Mouse (Mus musculus) liver, embryonic 13.5 days (tissue): ENCODE results near the gene Fgfrl1. TPM values are rescaled to one million over a fixed set of nuclear protein-coding genes. Genes with fewer than 3 reads are reported as not detected.
A peak's percentile ranks its signal among the peaks of the same experiment; 100 is the strongest.

Experiments
- ATAC-seq: fragments of 200-750 bp; cut with Nextera tagmentation; 2 replicates; pipeline ENCODE4 v1.8.0; 2017; ENCODE audit warnings: low read depth, mild to moderate bottlenecking, moderate number of reproducible peaks, moderate library complexity
- DNase-seq: peaks from one replicate; pipeline ENCODE4 v3.0.0; 2022
- H3K27ac ChIP-seq: fragments of 300-500 bp; sonication (generic); 2 replicates; pipeline ENCODE4 v1.5.1; 2015; ENCODE audit warnings: moderate library complexity, mild to moderate bottlenecking, inconsistent platforms
- H3K27me3 ChIP-seq: fragments of 300-500 bp; sonication (generic); 2 replicates; pipeline ENCODE4 v1.6.1; 2015; ENCODE audit warnings: mild to moderate bottlenecking, inconsistent platforms
- H3K36me3 ChIP-seq: fragments of 300-500 bp; sonication (generic); 2 replicates; pipeline ENCODE4 v1.6.1; 2015; ENCODE audit warnings: mild to moderate bottlenecking, inconsistent platforms
- H3K4me1 ChIP-seq: fragments of 300-500 bp; sonication (generic); replicated peaks from 2 replicates; pipeline ENCODE4 v1.6.1; 2015; ENCODE audit warnings: inconsistent platforms
- H3K4me2 ChIP-seq: fragments of 300-500 bp; sonication (generic); 2 replicates; pipeline ENCODE4 v1.6.1; 2015; ENCODE audit warnings: inconsistent platforms, mild to moderate bottlenecking, moderate library complexity
- H3K4me3 ChIP-seq: fragments of 300-500 bp; sonication (generic); replicated peaks from 2 replicates; pipeline ENCODE4 v1.5.1; 2015; ENCODE audit warnings: mild to moderate bottlenecking, inconsistent platforms
- H3K9ac ChIP-seq: fragments of 300-500 bp; sonication (generic); 2 replicates; pipeline ENCODE4 v1.6.1; 2015; ENCODE audit warnings: mild to moderate bottlenecking, inconsistent platforms
- H3K9me3 ChIP-seq: fragments of 300-500 bp; sonication (generic); replicated peaks from 2 replicates; pipeline ENCODE4 v1.6.1; 2016; ENCODE audit warnings: inconsistent platforms
- WGBS: fragments of 180-500 bp; shearing (Covaris S2); methylation state at CpG from one replicate; pipeline ENCODE4 v1.1.7; 2015; ENCODE audit not compliant: insufficient replicate concordance; 5-methylcytosine and 5-hydroxymethylcytosine counted together
- polyA plus RNA-seq: library from polyadenylated mRNA; unstranded; fragments of >200 nt; fragmentation: Nextera tagmentation; extraction: Ambion mirVana; gene quantifications from 2 replicates; pipeline ENCODE4 v1.2.1, GENCODE M21; 2015

The Fgfrl1 gene
- polyA plus RNA-seq, 1 experiment from 2014 or later = 8.8 TPM

DNA sequence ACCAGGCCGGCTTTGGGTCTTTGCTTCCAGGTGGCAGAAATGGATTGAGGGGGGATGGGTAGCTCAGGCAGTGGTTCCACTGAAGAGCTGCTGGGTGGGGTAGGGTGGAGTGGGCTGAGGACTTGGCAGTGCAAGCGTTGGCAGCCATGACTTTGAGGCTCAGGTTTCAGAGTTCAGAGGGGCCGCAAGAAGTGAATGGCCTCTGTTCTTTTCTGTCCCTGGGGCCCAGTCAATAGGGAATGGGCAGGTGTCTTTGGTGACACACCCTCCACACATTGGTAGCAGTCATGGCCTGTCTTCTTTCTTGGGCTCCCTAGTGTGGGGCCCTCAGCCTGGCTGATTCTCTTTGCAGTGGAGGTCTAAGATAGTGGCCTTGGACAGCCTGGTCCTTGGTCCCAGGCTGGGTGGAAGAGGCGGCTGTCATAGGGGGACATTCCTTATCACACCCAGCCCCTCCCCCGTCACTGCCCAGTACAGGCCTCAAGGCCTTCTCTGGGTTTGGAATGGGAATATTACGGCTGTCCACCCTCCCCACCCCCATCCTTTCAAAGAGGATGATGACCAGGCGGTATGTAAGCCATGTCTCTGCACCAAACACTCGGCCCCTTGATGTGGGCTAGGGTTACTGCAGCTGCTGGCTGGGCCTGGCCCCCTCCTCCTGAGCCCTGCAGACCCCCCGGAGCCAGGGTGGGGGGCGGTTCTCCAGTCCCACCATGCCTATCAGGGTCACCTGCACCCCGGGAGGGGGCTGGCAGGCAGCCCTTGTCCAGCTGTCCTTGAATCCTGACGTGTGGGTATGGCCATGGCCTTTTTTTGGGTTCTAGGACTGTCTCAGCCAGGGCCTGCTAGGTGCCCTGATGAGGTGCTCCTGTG lies 11.8 kb downstream of the Fgfrl1 start:
- peaks cover 37% of the 10 kb centered on the region for H3K36me3 ChIP-seq
- no peak overlapping the region for H3K4me3 ChIP-seq
- H3K27me3 ChIP-seq = no peaks in the 10 kb centered on the region
- no peak overlapping the region for H3K9ac ChIP-seq
- H3K9me3 ChIP-seq = no peaks in the 10 kb centered on the region
- ATAC-seq = no peak
- WGBS = 75% methylated on average over 12 of the region's 12 CpGs
- H3K27ac ChIP-seq = peak overlapping the region; percentile 35; the same call in 1 of the 2 replicates
- no peak for DNase-seq
- peaks cover 77% of the 10 kb centered on the region for H3K4me1 ChIP-seq
- H3K4me2 ChIP-seq = no peak overlapping the region

DNA sequence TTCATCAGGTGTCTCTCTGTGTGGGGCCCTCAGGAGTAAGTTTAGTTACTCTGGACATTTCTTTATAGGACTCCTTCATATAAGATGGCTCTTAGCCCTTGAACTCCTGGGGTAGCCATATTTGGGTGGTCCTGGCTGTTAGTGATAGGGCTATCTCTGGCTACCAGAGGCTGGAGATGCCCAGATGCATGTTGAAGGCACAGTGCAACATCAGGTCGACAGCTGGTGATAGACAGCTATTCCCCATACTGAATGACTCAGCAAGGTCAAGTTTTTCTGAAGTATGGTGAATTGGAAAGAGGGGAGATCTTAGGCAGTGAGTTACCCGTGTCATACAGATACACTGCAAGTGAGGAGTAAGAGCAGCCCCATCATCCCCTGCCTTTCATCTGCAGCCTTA lies 15.6 kb downstream of the Fgfrl1 start:
- peaks cover 57% of the 10 kb centered on the region for H3K4me1 ChIP-seq
- ATAC-seq (peak; percentile 86), DNase-seq (peak; percentile 71)
- H3K9ac ChIP-seq = peak overlapping the region; percentile 30
- no peaks in the 10 kb centered on the region for H3K27me3 ChIP-seq
- peaks cover 37% of the 10 kb centered on the region for H3K36me3 ChIP-seq
- H3K27ac ChIP-seq = peak overlapping the region; percentile 79
- H3K4me2 ChIP-seq = peak overlapping the region; percentile 27
- H3K9me3 ChIP-seq = no peaks in the 10 kb centered on the region
- 17% methylated on average over 2 of the region's 2 CpGs for whole genome bisulfite sequencing
- H3K4me3 ChIP-seq = no peak overlapping the region

DNA sequence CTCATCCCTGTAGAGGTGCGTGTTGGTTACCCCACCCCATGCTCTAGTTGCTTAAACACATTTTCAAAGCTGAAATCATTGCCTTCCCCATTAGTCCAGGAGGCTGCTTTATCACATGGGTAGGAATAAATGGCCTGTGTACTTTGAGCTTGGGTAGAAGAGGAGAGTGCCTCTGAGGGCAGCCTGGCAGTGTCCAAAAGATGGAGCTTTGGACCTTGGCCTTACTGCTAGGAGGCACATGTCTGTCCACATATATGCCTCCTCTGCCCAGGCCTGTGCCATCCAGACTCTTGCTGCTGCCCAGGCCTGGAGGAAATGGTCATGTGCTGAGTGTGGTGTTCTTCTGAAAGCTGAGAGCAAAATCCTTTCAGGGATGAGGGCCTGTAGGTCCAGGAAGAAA lies 16.2 kb downstream of the Fgfrl1 start:
- DNase-seq (no peak), ATAC-seq (no peak)
- Histone ChIP-seq H3K4me3 (no peak overlapping the region), H3K27me3 (no peaks in the 10 kb centered on the region), H3K27ac (peak overlapping the region; percentile 79), H3K4me2 (peak overlapping the region; percentile 27), H3K9ac (peak overlapping the region; percentile 30), H3K9me3 (no peaks in the 10 kb centered on the region), H3K36me3 (peaks cover 37% of the 10 kb centered on the region), H3K4me1 (peaks cover 53% of the 10 kb centered on the region)
- WGBS = 74% methylated on average over 1 of the region's 1 CpGs

DNA sequence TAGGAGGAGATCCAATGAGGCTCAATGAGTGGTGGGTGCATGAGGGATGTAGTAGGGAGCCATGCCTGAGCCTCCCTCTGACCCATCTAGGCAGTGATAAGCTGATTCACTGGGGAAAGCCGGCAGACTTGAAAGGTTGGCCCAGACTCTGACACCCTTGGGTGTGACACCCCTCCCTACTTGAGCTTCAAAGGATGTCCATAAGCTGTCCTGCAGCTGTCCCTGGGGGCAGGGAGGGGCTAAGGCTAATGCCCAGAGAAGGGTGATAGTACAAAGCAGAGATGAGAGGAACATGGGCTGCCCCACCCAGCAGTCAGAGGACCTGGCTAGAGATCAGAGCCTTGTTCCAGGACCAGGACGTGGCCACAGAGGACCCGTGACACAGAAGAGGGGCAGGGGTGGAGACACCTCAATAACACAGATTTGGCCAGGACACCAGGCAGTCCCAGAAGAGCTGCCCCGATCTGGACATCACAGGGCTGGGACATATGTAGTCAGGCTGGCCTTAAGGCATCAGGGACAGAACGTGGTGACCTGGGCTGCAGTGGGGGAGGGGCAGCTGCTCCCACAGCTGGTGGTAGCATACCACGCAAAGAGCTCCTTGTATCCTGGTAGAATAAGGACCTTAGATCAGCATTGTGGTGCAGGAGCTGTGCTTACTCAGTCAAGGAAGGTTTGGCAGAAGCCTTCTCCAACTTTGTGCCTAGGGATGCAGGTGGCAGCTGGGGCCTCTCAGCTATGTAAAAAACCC lies 17.0 kb downstream of the Fgfrl1 start:
- peak overlapping the region; percentile 30; the same call in 1 of the 2 replicates for H3K9ac ChIP-seq
- WGBS = 47% methylated on average over 6 of the region's 6 CpGs
- peaks cover 46% of the 10 kb centered on the region for H3K4me1 ChIP-seq
- DNase-seq (peak; percentile 38), ATAC-seq (peak; percentile 64)
- no peaks in the 10 kb centered on the region for H3K9me3 ChIP-seq
- no peak overlapping the region for H3K4me3 ChIP-seq
- peak overlapping the region; percentile 79 for H3K27ac ChIP-seq
- H3K36me3 ChIP-seq = peaks cover 33% of the 10 kb centered on the region
- H3K27me3 ChIP-seq = no peaks in the 10 kb centered on the region
- peak overlapping the region; percentile 27; the same call in 1 of the 2 replicates for H3K4me2 ChIP-seq

- Histone ChIP-seq H3K4me2 (no peak overlapping the region), H3K4me1 (peaks cover 39% of the 10 kb centered on the region), H3K36me3 (peaks cover 5% of the 10 kb centered on the region), H3K9ac (no peak overlapping the region), H3K27me3 (no peaks in the 10 kb centered on the region), H3K27ac (no peak overlapping the region), H3K4me3 (no peak overlapping the region), H3K9me3 (no peaks in the 10 kb centered on the region)
- DNase-seq (no peak), ATAC-seq (no peak)
- 67% methylated on average over 6 of the region's 6 CpGs for WGBS
Measured at GRCm38 (mm10) chr5:108711968-108712367, 19.8 kb downstream of the Fgfrl1 start.

- peaks cover 28% of the 10 kb centered on the region for H3K4me1 ChIP-seq
- no peak overlapping the region for H3K9ac ChIP-seq
- H3K4me3 ChIP-seq = no peak overlapping the region
- H3K9me3 ChIP-seq = no peaks in the 10 kb centered on the region
- 63% methylated on average over 2 of the region's 2 CpGs for WGBS
- H3K27me3 ChIP-seq = no peaks in the 10 kb centered on the region
- DNase-seq (no peak), ATAC-seq (no peak)
- H3K27ac ChIP-seq = no peak overlapping the region
- H3K36me3 ChIP-seq = no peaks in the 10 kb centered on the region
- no peak overlapping the region for H3K4me2 ChIP-seq
Measured at GRCm38 (mm10) chr5:108713096-108713495, 20.9 kb downstream of the Fgfrl1 start.

GRCm38 (mm10) chr5:108713691-108714090 lies 21.5 kb downstream of the Fgfrl1 start:
- Histone ChIP-seq H3K27me3 (no peaks in the 10 kb centered on the region), H3K36me3 (no peaks in the 10 kb centered on the region), H3K4me1 (peaks cover 22% of the 10 kb centered on the region), H3K4me3 (no peak overlapping the region), H3K4me2 (no peak overlapping the region), H3K9ac (no peak overlapping the region), H3K9me3 (no peaks in the 10 kb centered on the region), H3K27ac (no peak overlapping the region)
- DNase-seq = no peak
- ATAC-seq = no peak

DNA sequence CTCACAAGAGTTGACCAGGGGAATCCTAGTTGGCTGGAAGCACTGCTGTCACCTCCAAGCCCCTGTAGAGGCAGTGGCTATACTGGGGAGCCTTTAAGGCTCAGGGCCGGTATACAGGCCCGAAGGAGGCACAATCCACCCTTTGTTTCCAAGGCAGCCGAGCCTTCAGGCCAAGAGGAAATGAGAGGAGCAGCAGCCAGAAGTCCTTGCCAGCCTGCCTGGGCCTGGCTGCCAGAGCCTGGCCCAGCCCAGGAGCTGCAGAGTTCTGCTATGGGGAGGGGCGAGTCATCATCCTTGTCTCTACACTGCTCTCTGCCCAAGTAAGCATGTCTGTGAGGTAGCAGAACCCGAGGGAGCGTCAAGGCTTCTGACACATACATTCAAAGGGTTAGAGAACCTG lies 22.0 kb downstream of the Fgfrl1 start:
- H3K4me2 ChIP-seq = no peak overlapping the region
- H3K27ac ChIP-seq = no peak overlapping the region
- H3K4me1 ChIP-seq = peaks cover 17% of the 10 kb centered on the region
- H3K9me3 ChIP-seq = no peaks in the 10 kb centered on the region
- no peaks in the 10 kb centered on the region; the same call in 1 of the 2 replicates for H3K27me3 ChIP-seq
- DNase-seq (no peak), ATAC-seq (no peak)
- H3K36me3 ChIP-seq = no peaks in the 10 kb centered on the region
- no peak overlapping the region for H3K4me3 ChIP-seq
- no peak overlapping the region for H3K9ac ChIP-seq
- 53% methylated on average over 6 of the region's 6 CpGs for WGBS

- H3K36me3 ChIP-seq = no peaks in the 10 kb centered on the region
- H3K4me3 ChIP-seq = no peak overlapping the region
- no peak overlapping the region for H3K27ac ChIP-seq
- no peaks in the 10 kb centered on the region for H3K9me3 ChIP-seq
- WGBS = 73% methylated on average over 1 of the region's 1 CpGs
- no peak overlapping the region for H3K9ac ChIP-seq
- H3K4me1 ChIP-seq = peaks cover 7% of the 10 kb centered on the region; the same call in 1 of the 2 replicates
- DNase-seq = no peak
- no peak overlapping the region for H3K4me2 ChIP-seq
- H3K27me3 ChIP-seq = no peaks in the 10 kb centered on the region; the same call in 1 of the 2 replicates
- ATAC-seq = no peak
Measured at GRCm38 (mm10) chr5:108715974-108716373, 23.8 kb downstream of the Fgfrl1 start.

- H3K4me3 ChIP-seq = no peak overlapping the region
- H3K27ac ChIP-seq = no peak overlapping the region
Measured at GRCm38 (mm10) chr5:108718051-108718450, 25.9 kb downstream of the Fgfrl1 start.

GRCm38 (mm10) chr5:108719761-108720160 lies 27.6 kb downstream of the Fgfrl1 start:
- whole genome bisulfite sequencing = 38% methylated on average over 7 of the region's 7 CpGs
- Histone ChIP-seq H3K4me3 (no peak overlapping the region), H3K4me1 (peaks cover 7% of the 10 kb centered on the region; the same call in 1 of the 2 replicates), H3K27ac (no peak overlapping the region), H3K9me3 (no peaks in the 10 kb centered on the region), H3K27me3 (no peaks in the 10 kb centered on the region; the same call in 1 of the 2 replicates), H3K36me3 (no peaks in the 10 kb centered on the region), H3K4me2 (no peak overlapping the region), H3K9ac (no peak overlapping the region)
- ATAC-seq = peak; percentile 55
- DNase-seq = no peak

More at GRCm38 (mm10) chr5:108718051-108718450, 25.9 kb downstream of the Fgfrl1 start:
- H3K4me2 ChIP-seq = no peak overlapping the region
- DNase-seq (no peak), ATAC-seq (no peak)
- WGBS = 53% methylated on average over 4 of the region's 4 CpGs
- no peak overlapping the region for H3K9ac ChIP-seq
- H3K27me3 ChIP-seq = no peaks in the 10 kb centered on the region; the same call in 1 of the 2 replicates
- peaks cover 7% of the 10 kb centered on the region; the same call in 1 of the 2 replicates for H3K4me1 ChIP-seq
- no peaks in the 10 kb centered on the region for H3K36me3 ChIP-seq
- no peaks in the 10 kb centered on the region for H3K9me3 ChIP-seq
